Mouse (Mus musculus) adrenal gland (tissue): Measurements from ENCODE around the gene Ap2a2.

Source experiments
- intact Hi-C: fragments of 180-260 bp; cut with DNase I; formaldehyde crosslinking; loops from one replicate; pipeline ENCODE4 v1.15.1; 2025
- microRNA-seq, 2 experiments: library from miRNA; unstranded; fragments of <30 nt; microRNA quantifications; one replicate each; pipeline ENCODE4; 2019

Ap2a2 gene

DNA sequence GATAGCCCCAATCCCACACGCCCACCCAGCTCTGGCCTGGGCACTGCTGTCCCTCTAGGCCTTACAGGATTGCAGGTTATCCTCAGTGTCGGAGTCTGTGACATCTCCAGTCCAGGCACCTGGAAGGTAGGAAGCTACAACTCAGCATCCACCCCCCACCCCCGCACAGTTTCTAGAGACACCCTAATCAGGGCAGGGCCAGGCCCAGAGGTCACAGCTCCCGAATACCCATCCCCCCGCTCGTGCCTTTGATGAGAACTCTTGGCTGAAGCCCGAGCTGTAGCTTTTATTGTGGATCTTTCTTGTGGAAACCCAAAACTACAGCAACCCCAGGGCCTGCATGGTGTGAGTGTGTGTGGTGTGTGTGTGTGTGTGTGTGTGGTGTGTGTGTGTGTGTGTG, 90.2 kb downstream of the Ap2a2 start:
- intact Hi-C loops = no loop called here

DNA sequence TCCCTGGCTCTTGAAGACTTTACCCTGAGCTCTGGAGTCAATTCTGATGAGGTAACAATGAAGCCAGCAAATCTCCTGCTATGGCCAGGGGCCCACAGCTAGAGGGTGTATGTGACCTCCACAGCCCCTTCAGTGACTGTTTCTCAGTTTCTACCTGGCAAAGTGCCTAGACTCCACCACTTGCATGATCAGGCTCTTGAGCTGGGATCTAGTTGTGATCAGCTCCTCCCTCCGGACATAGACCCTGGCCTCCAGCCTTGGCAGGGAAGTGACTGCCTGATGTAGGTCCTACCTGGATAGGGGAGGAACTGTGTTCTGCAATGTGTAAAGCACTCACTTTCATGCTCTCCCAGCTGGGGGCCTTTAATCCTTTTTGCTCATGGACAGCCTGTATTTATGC, 98.4 kb downstream of the Ap2a2 start:
- intact Hi-C loops = no loop called here

DNA sequence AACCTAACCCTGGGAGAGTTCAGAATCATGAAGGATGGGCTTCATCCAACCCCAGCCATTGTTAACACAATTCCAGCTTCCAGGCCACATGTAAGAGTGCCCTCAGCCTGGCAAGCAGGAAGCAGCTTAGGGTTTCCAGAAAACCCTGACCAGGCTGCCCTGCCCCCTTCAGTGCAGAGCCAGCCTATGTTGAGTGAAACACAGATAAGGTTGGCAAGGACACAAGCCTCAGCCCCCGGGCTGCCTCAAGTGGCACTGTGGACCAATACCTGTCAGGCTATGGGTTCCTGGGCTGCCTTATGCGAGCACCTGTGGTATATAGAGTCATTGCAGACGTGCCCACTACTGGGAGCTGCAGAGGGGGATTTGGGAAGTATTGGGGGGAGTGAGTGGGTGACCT, 99.5 kb downstream of the Ap2a2 start:
- intact Hi-C loops = no loop called here

DNA sequence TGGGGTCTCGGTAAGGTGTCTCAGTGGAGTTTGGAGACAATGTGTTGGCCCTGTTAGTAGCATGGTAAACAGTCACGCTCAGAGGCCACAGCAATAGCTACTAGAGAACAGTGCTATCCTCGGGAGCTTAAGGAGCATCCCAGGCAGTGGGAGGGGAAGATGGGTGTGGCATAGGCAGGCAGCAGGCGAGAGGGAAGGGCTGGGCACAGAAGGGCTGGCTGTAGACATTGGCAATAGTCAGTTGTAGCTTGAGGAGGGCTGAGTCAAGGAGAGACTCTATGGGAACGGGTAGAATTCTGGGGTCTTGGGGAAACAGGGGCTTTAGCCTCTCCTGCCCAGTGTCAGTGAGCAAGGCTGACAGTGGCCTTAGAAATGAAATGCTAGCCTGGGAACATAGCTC, 100.2 kb downstream of the Ap2a2 start:
- intact Hi-C loops = no loop called here

DNA sequence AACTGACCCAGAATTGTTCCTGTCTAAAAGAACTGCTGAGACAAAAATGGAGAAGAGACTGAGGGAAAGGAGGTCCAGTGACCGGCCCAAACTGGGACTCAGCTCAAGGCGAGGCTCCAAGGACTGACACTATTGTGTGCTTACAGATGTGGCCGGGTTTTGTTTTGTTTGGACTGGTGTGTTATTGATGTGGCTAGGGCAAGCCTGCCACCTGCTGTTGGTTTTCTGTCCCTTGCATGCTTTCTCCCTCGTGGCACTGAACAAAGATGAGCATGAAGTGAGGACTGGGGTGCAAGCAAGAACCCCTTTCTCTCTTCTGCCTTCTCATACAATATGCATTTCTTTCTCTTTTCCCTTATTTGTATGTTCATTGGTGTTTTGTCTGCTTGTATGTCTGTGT, 104.2 kb downstream of the Ap2a2 start:
- intact Hi-C loops = loop anchor here (5.0 kb wide), 2 partner anchors 139 to 184 kb away; no protein-coding TSS in a partner anchor

DNA sequence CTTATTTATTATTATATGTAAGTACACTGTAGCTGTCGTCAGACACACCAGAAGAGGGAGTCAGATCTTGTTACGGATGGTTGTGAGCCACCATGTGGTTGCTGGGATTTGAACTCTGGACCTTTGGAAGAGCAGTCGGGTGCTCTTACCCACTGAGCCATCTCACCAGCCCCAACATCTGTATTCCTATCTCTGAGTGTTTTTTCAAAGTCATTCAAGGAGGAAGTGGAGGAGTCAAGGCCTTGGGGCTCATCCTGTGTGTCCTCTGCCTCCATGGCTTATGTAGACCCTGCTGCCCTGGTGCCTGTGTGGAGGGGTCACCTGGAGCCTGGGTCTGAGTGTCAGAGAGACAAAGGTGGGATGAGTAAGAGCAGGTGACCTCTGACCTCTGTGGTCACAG, 107.1 kb downstream of the Ap2a2 start:
- intact Hi-C loops = loop anchor here (5.0 kb wide), 2 partner anchors 142 to 187 kb away; no protein-coding TSS in a partner anchor

DNA sequence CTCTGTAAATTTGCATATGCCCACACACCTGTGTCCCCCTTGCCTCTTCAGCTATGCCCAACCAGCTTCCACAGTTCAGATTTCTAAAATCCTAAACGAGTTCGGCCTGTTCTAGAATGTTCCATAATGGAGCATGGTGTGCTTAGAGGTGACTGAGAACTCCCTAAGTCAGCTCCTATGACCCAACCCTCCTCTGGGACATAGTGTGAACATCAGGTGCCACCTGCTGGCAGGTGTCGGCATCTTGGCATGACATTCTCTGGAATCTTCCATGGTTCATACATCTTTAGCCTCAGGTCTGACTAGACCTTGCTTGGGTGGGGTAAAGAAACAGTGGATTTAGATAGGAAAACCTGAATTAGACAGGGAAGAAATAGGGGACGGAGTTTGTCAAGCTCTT, 109.0 kb downstream of the Ap2a2 start:
- intact Hi-C loops = no loop called here

DNA sequence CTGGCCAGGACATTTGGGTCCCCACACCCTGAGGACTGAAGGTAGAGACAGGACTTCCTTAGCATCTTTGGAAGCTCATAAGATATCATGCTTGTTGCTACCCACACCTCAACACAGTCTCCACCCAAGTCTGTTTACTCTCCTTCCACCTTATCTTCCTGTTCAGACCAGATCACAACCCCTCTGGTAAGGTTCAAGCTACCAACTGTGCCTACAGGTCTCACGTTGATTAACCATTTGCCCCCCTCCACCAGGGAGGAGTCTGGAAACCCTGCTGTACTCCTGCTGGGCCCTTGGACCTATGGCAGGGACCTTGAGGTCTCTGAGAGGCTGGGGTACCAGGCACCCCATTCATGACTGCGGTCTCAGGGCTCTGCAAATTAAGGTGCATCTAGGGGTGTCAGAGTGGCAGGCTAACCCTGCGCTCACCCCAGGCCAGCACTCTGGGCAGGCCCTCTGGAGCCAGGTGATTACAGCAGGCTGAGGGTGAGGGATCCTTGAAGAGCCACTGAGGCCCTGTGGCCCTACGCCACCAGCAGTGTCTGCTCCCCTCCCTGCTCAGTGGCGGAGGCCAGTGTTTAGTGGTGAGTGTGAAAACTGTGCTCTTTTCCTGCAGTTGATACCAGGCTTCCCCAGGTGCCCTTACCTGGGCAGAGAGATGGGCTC, 109.8 kb downstream of the Ap2a2 start:
- intact Hi-C loops = no loop called here

DNA sequence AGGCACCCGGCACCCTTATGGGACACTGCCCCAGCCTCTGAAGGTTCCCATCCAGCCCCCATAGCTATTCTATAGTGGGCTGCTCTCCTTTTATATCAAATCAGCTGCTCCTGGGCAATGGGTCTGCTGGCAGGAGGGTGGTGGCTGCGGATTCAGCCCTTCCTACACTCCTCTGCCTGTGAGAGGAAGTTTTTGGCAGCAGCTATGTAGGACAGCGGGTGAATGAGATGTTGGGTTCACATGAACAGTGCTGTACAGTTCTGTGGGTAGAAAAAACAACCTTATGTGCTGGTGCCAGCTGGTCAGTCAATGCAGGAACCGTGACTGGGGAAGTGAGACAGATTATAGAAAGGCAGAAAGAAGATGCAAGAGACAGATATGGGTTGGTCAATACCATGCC, 116.9 kb downstream of the Ap2a2 start:
- intact Hi-C loops = no loop called here

Small RNA genes lying within 50 kb of the gene (microRNA-seq; reads per million reads assigned to microRNA genes)
- gene Mir7063 = 0.92 to 0.99 reads per million in 2 experiments
